Mouse (Mus musculus): ENCODE measurements around the gene Igf2bp1.

DNA sequence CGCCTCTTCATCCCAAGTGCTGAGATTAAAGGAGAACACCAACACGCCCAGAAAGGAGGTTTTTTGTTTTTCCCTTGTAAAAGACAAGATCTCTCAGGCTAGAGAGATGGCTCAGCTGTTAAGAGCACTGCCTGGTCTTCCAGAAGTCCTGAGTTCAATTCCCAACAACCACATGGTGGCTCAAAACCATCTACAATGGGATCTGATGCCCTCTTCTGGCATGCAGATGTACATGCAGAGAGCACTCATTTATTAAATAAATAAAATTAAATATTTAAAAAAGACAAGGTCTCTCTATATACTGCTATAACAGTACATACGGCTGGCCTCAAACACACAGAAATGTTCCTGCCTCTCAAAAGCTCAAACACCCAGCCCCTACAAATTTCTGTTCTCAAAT, 27.3 kb downstream of the Igf2bp1 start:
- no peak for TF ChIP-seq TAL1 (IDR thresholded peaks at IDR 0.05; ENCODE audit: low read length)
- TF ChIP-seq GATA1 (IDR thresholded peaks at IDR 0.05; ENCODE audit: low read length): no peak

Measured in erythroblast, embryonic 14.5 days (primary cell).